Mouse (Mus musculus) forebrain, embryonic 13.5 days (tissue): ENCODE measurements at regions not wholly inside any gene's neighbourhood (a gene's known extent, or its start where the extent isn't known, plus 50 kb on each side); places are given as distances from the start of the nearest gene placed in this dataset.

Source experiments
- ATAC-seq: fragments of 200-750 bp; cut with Nextera tagmentation; 2 replicates; pipeline ENCODE4 v1.8.0; 2017
- H3K27ac ChIP-seq: fragments of 300-500 bp; sonication (generic); 2 replicates; pipeline ENCODE4 v1.5.1; 2015; ENCODE audit warnings: inconsistent platforms, mild to moderate bottlenecking, moderate library complexity
- H3K27me3 ChIP-seq: fragments of 300-500 bp; sonication (generic); 2 replicates; pipeline ENCODE4 v1.6.1; 2015; ENCODE audit warnings: mild to moderate bottlenecking, inconsistent platforms
- H3K36me3 ChIP-seq: fragments of 300-500 bp; sonication (generic); 2 replicates; pipeline ENCODE4 v1.6.1; 2015; ENCODE audit warnings: mild to moderate bottlenecking, inconsistent platforms; ENCODE audit not compliant: poor library complexity, severe bottlenecking
- H3K4me1 ChIP-seq: fragments of 300-500 bp; sonication (generic); 2 replicates; pipeline ENCODE4 v1.6.1; 2015; ENCODE audit warnings: inconsistent platforms
- H3K4me2 ChIP-seq: fragments of 300-500 bp; sonication (generic); 2 replicates; pipeline ENCODE4 v1.6.1; 2015; ENCODE audit warnings: inconsistent platforms, mild to moderate bottlenecking, moderate library complexity
- H3K4me3 ChIP-seq: fragments of 300-500 bp; sonication (generic); 2 replicates; pipeline ENCODE4 v1.5.1; 2015; ENCODE audit warnings: mild to moderate bottlenecking, inconsistent platforms
- H3K9ac ChIP-seq: fragments of 300-500 bp; sonication (generic); 2 replicates; pipeline ENCODE4 v1.6.1; 2015; ENCODE audit warnings: mild to moderate bottlenecking, inconsistent platforms
- H3K9me3 ChIP-seq: fragments of 300-500 bp; sonication (generic); replicated peaks from 2 replicates; pipeline ENCODE4 v1.6.1; 2016; ENCODE audit warnings: inconsistent platforms
- WGBS: fragments of 180-500 bp; shearing (Covaris S2); methylation state at CpG from one replicate; pipeline ENCODE4 v1.1.7; 2015; 5-methylcytosine and 5-hydroxymethylcytosine counted together

- H3K4me3 ChIP-seq, result no peak overlapping the region
- H3K9me3 ChIP-seq, result no peaks in the 10 kb centered on the region
- H3K27me3 ChIP-seq, result no peaks in the 10 kb centered on the region
- no peaks in the 10 kb centered on the region for H3K36me3 ChIP-seq
- no peak overlapping the region for H3K9ac ChIP-seq
- WGBS, result 79% methylated on average over 5 of the region's 5 CpGs
- no peak for ATAC-seq
- H3K27ac ChIP-seq, result no peak overlapping the region
- H3K4me1 ChIP-seq, result peaks cover 32% of the 10 kb centered on the region
- no peak overlapping the region for H3K4me2 ChIP-seq
These were observed 97.3 kb upstream of the Ankrd1 start for GRCm38 (mm10) chr19:36217177-36217576.

GRCm38 (mm10) chr19:36217605-36218004, 97.7 kb upstream of the Ankrd1 start:
- ATAC-seq, result no peak
- Histone ChIP-seq H3K4me1 (peaks cover 31% of the 10 kb centered on the region), H3K36me3 (no peaks in the 10 kb centered on the region), H3K4me2 (no peak overlapping the region), H3K4me3 (no peak overlapping the region), H3K27ac (no peak overlapping the region), H3K9me3 (no peaks in the 10 kb centered on the region), H3K9ac (no peak overlapping the region), H3K27me3 (no peaks in the 10 kb centered on the region)
- WGBS, result 70% methylated on average over 5 of the region's 5 CpGs

GRCm38 (mm10) chr19:36218921-36219320, 99.0 kb upstream of the Ankrd1 start:
- 87% methylated on average over 5 of the region's 5 CpGs for WGBS
- no peaks in the 10 kb centered on the region for H3K27me3 ChIP-seq
- H3K9me3 ChIP-seq, result no peaks in the 10 kb centered on the region
- no peaks in the 10 kb centered on the region for H3K36me3 ChIP-seq
- no peak for ATAC-seq
- H3K4me2 ChIP-seq, result no peak overlapping the region
- H3K27ac ChIP-seq, result no peak overlapping the region
- H3K9ac ChIP-seq, result no peak overlapping the region
- peaks cover 18% of the 10 kb centered on the region for H3K4me1 ChIP-seq
- no peak overlapping the region for H3K4me3 ChIP-seq

GRCm38 (mm10) chr19:36221104-36221503, 101.2 kb upstream of the Ankrd1 start:
- 0 out of 2 replicates have a peak, but pooled peaks cover 5% of the 10 kb centered on the region for H3K4me1 ChIP-seq
- no peak overlapping the region for H3K27ac ChIP-seq
- H3K36me3 ChIP-seq, result no peaks in the 10 kb centered on the region
- no peaks in the 10 kb centered on the region for H3K27me3 ChIP-seq
- H3K9ac ChIP-seq, result no peak overlapping the region
- H3K4me3 ChIP-seq, result no peak overlapping the region
- 89% methylated on average over 2 of the region's 2 CpGs for WGBS
- H3K9me3 ChIP-seq, result no peaks in the 10 kb centered on the region
- ATAC-seq, result no peak
- no peak overlapping the region for H3K4me2 ChIP-seq

- Histone ChIP-seq H3K27ac (no peak overlapping the region), H3K4me1 (0 out of 2 replicates have a peak, but pooled peaks cover 5% of the 10 kb centered on the region), H3K27me3 (no peaks in the 10 kb centered on the region), H3K4me3 (no peak overlapping the region), H3K9me3 (no peaks in the 10 kb centered on the region), H3K4me2 (no peak overlapping the region), H3K9ac (no peak overlapping the region), H3K36me3 (no peaks in the 10 kb centered on the region)
- no peak for ATAC-seq
These were observed 101.7 kb upstream of the Ankrd1 start for GRCm38 (mm10) chr19:36221596-36221995.

GRCm38 (mm10) chr19:36222198-36222597, 102.3 kb upstream of the Ankrd1 start:
- Histone ChIP-seq H3K36me3 (no peaks in the 10 kb centered on the region), H3K4me2 (no peak overlapping the region), H3K4me1 (peaks cover 8% of the 10 kb centered on the region; the same call in 1 of the 2 replicates), H3K4me3 (no peak overlapping the region), H3K27me3 (no peaks in the 10 kb centered on the region), H3K9ac (no peak overlapping the region), H3K27ac (no peak overlapping the region), H3K9me3 (no peaks in the 10 kb centered on the region)
- WGBS, result 86% methylated on average over 3 of the region's 3 CpGs
- ATAC-seq, result no peak

- WGBS, result 88% methylated on average over 8 of the region's 8 CpGs
- Histone ChIP-seq H3K4me3 (no peak overlapping the region), H3K4me2 (no peak overlapping the region), H3K36me3 (no peaks in the 10 kb centered on the region), H3K27me3 (no peaks in the 10 kb centered on the region), H3K9ac (no peak overlapping the region), H3K9me3 (no peaks in the 10 kb centered on the region), H3K27ac (no peak overlapping the region), H3K4me1 (peaks cover 22% of the 10 kb centered on the region)
- ATAC-seq, result no peak
These were observed 104.6 kb upstream of the Ankrd1 start for GRCm38 (mm10) chr19:36224518-36224917.

GRCm38 (mm10) chr19:36225612-36226011, 105.7 kb upstream of the Ankrd1 start:
- H3K4me2 ChIP-seq, result no peak overlapping the region
- no peak overlapping the region for H3K27ac ChIP-seq
- no peaks in the 10 kb centered on the region for H3K9me3 ChIP-seq
- H3K36me3 ChIP-seq, result no peaks in the 10 kb centered on the region
- peaks cover 26% of the 10 kb centered on the region for H3K4me1 ChIP-seq
- no peak overlapping the region for H3K9ac ChIP-seq
- WGBS, result 97% methylated on average over 2 of the region's 2 CpGs
- no peaks in the 10 kb centered on the region for H3K27me3 ChIP-seq
- H3K4me3 ChIP-seq, result no peak overlapping the region
- no peak for ATAC-seq

- peak overlapping the region; percentile 34 for H3K4me2 ChIP-seq
- ATAC-seq, result peak; percentile 57; the same call in 1 of the 2 replicates
- H3K36me3 ChIP-seq, result no peaks in the 10 kb centered on the region
- 0 out of 2 replicates have a peak overlapping the region, but pooled peaks have one; percentile 1 for H3K27ac ChIP-seq
- no peaks in the 10 kb centered on the region for H3K9me3 ChIP-seq
- H3K9ac ChIP-seq, result no peak overlapping the region
- H3K4me1 ChIP-seq, result peaks cover 26% of the 10 kb centered on the region
- WGBS, result 23% methylated on average over 17 of the region's 17 CpGs
- H3K27me3 ChIP-seq, result no peaks in the 10 kb centered on the region
- no peak overlapping the region for H3K4me3 ChIP-seq
These were observed 107.7 kb upstream of the Ankrd1 start for GRCm38 (mm10) chr19:36227418-36228160.

GRCm38 (mm10) chr19:36229315-36229714, 109.4 kb upstream of the Ankrd1 start:
- Histone ChIP-seq H3K4me3 (no peak overlapping the region), H3K27me3 (no peaks in the 10 kb centered on the region), H3K9ac (no peak overlapping the region), H3K4me1 (peaks cover 26% of the 10 kb centered on the region), H3K4me2 (no peak overlapping the region), H3K36me3 (no peaks in the 10 kb centered on the region), H3K9me3 (no peaks in the 10 kb centered on the region), H3K27ac (no peak overlapping the region)
- no peak for ATAC-seq
- 93% methylated on average over 3 of the region's 3 CpGs for WGBS

- no peaks in the 10 kb centered on the region for H3K27me3 ChIP-seq
- 0 out of 2 replicates have a peak, but pooled peaks have one; percentile 21 for ATAC-seq
- no peak overlapping the region for H3K4me2 ChIP-seq
- H3K4me3 ChIP-seq, result no peak overlapping the region
- peaks cover 26% of the 10 kb centered on the region for H3K4me1 ChIP-seq
- 65% methylated on average over 1 of the region's 1 CpGs for WGBS
- no peaks in the 10 kb centered on the region for H3K36me3 ChIP-seq
- H3K9me3 ChIP-seq, result no peaks in the 10 kb centered on the region
- no peak overlapping the region for H3K27ac ChIP-seq
- H3K9ac ChIP-seq, result no peak overlapping the region
These were observed 110.0 kb upstream of the Ankrd1 start for GRCm38 (mm10) chr19:36229941-36230340.

GRCm38 (mm10) chr19:36235131-36235530, 113.0 kb upstream of the Pcgf5 start:
- Histone ChIP-seq H3K9ac (no peak overlapping the region), H3K27me3 (no peaks in the 10 kb centered on the region), H3K4me2 (no peak overlapping the region), H3K4me1 (no peaks in the 10 kb centered on the region), H3K9me3 (no peaks in the 10 kb centered on the region), H3K27ac (no peak overlapping the region), H3K36me3 (no peaks in the 10 kb centered on the region), H3K4me3 (no peak overlapping the region)
- 83% methylated on average over 6 of the region's 6 CpGs for WGBS
- no peak for ATAC-seq
